Mouse (Mus musculus) layer of hippocampus, adult 2 months (tissue): Measurements from ENCODE around the gene Wdr89. TPM values are rescaled to one million over a fixed set of nuclear protein-coding genes. Genes with fewer than 3 reads are reported as not detected.

Experiments used
- DNase-seq, 2 experiments: peaks; one replicate each; pipeline ENCODE4 v3.0.0; 2022; ENCODE audit warnings: low spot score in 2 of 2
- H3K27ac ChIP-seq: fragments of 200-600 bp; 2 replicates; pipeline ENCODE4 v1.8.1; 2022
- H3K4me3 ChIP-seq: fragments of 200-600 bp; 2 replicates; pipeline ENCODE4 v1.8.1; 2022; ENCODE audit warnings: mild to moderate bottlenecking
- CTCF ChIP-seq: fragments of 200-600 bp; conservative IDR thresholded peaks from 2 replicates; pipeline ENCODE4 v1.8.1; 2022; ENCODE audit warnings: antibody characterized with exemption, mild to moderate bottlenecking, moderate library complexity
- total RNA-seq, 2 experiments: library from RNA; stranded (reverse); gene quantifications; 2 replicates each; pipeline ENCODE4 v1.2.3; 2021

Wdr89 gene
- total RNA-seq, 2 experiments from 2014 or later, result 3.2 to 3.6 TPM

GRCm38 (mm10) chr12:75623292-75623691, 46.0 kb downstream of the Wdr89 start:
- H3K27ac ChIP-seq, result no peak overlapping the region
- no peak overlapping the region for H3K4me3 ChIP-seq
- no peak for TF ChIP-seq CTCF
- DNase-seq, result no peak

- DNase-seq, result no peak
- no peak overlapping the region for H3K27ac ChIP-seq
- no peak overlapping the region for H3K4me3 ChIP-seq
- TF ChIP-seq CTCF, result no peak
These were observed 46.5 kb downstream of the Wdr89 start for GRCm38 (mm10) chr12:75622835-75623234.

GRCm38 (mm10) chr12:75616841-75617240, 52.5 kb downstream of the Wdr89 start:
- no peak for TF ChIP-seq CTCF
- H3K4me3 ChIP-seq, result no peak overlapping the region
- DNase-seq, result no peak
- no peak overlapping the region for H3K27ac ChIP-seq

- peak overlapping the region; percentile 38; the same call in 1 of the 2 replicates for H3K4me3 ChIP-seq
- DNase-seq, result no peak
- no peak for TF ChIP-seq CTCF
- H3K27ac ChIP-seq, result no peak overlapping the region
These were observed 53.1 kb downstream of the Wdr89 start for GRCm38 (mm10) chr12:75616158-75616791.

- no peak overlapping the region for H3K4me3 ChIP-seq
- no peak overlapping the region for H3K27ac ChIP-seq
- TF ChIP-seq CTCF, result no peak
- no peak for DNase-seq
These were observed 53.8 kb downstream of the Wdr89 start for GRCm38 (mm10) chr12:75615556-75615955.

- peak in 1 of 2 experiments; percentile 45 for DNase-seq
- no peak for TF ChIP-seq CTCF
- Histone ChIP-seq H3K4me3 (no peak overlapping the region), H3K27ac (no peak overlapping the region)
These were observed 56.6 kb downstream of the Wdr89 start for GRCm38 (mm10) chr12:75612711-75613110.

GRCm38 (mm10) chr12:75599490-75599889, 69.8 kb downstream of the Wdr89 start:
- H3K4me3 ChIP-seq, result no peak overlapping the region
- no peak for DNase-seq
- no peak overlapping the region for H3K27ac ChIP-seq
- TF ChIP-seq CTCF, result no peak

- no peak overlapping the region for H3K27ac ChIP-seq
- H3K4me3 ChIP-seq, result no peak overlapping the region
- DNase-seq, result no peak
- TF ChIP-seq CTCF, result no peak
These were observed 70.3 kb downstream of the Wdr89 start for GRCm38 (mm10) chr12:75598988-75599387.

- TF ChIP-seq CTCF, result no peak
These were observed 71.6 kb downstream of the Wdr89 start for GRCm38 (mm10) chr12:75597707-75598106.

GRCm38 (mm10) chr12:75596154-75597002, 73.0 kb downstream of the Wdr89 start, which contains the start of gene Ppp2r5e:
Gene Ppp2r5e (minus strand): TSS chr12:75596245.
- DNase-seq, result peak; percentile 99
- peak; percentile 39; the same call in 1 of the 2 replicates for TF ChIP-seq CTCF
- peak within 1 kb of the TSS; percentile 88 for H3K4me3 ChIP-seq
- peak within 1 kb of the TSS; percentile 95 for H3K27ac ChIP-seq

More at GRCm38 (mm10) chr12:75597707-75598106, 71.6 kb downstream of the Wdr89 start:
- peak in 1 of 2 experiments; percentile 33 for DNase-seq
- no peak overlapping the region for H3K4me3 ChIP-seq
- peak overlapping the region; percentile 95 for H3K27ac ChIP-seq

- no peak for TF ChIP-seq CTCF
- DNase-seq, result peak in 1 of 2 experiments; percentile 23
- peak overlapping the region; percentile 88 for H3K4me3 ChIP-seq
- peak overlapping the region; percentile 95 for H3K27ac ChIP-seq
These were observed 73.8 kb downstream of the Wdr89 start for GRCm38 (mm10) chr12:75595291-75596153.

GRCm38 (mm10) chr12:75594404-75594803, 74.9 kb downstream of the Wdr89 start:
- no peak for TF ChIP-seq CTCF
- Histone ChIP-seq H3K4me3 (peak overlapping the region; percentile 88), H3K27ac (no peak overlapping the region)
- DNase-seq, result no peak
